Mouse (Mus musculus) adrenal gland, adult (tissue): ENCODE measurements around the gene 4930442H23Rik.
A peak's percentile ranks its signal among the peaks of the same experiment; 100 is the strongest.

ENCODE experiments used
- DNase-seq, 2 experiments: peaks; one replicate each; pipeline ENCODE4 v3.0.0; 2022 to 2023; ENCODE audit warnings: low spot score in 1 of 2; ENCODE audit not compliant: inconsistent age in 2 of 2

The 4930442H23Rik gene

DNA sequence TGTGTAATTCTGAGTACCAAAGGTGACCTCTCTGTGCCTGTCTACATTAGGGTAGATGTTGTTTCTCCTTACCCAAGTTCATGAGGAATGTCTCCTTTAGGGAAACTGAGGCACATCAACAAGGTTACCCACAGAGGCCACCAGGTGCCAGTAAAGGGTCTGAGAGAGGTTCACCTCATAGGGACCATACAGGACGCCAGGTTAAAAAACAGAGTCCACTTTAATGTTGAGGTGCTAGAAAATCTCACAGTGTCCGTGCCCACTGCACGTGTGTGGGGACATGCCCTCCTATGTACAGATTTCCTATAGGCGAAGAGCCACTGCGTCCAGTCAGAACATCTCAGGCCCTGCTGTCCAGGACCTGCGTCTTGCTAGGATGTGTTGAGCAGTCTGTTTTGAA is 15.3 kb upstream of the 4930442H23Rik start:
- no peak for DNase-seq

DNA sequence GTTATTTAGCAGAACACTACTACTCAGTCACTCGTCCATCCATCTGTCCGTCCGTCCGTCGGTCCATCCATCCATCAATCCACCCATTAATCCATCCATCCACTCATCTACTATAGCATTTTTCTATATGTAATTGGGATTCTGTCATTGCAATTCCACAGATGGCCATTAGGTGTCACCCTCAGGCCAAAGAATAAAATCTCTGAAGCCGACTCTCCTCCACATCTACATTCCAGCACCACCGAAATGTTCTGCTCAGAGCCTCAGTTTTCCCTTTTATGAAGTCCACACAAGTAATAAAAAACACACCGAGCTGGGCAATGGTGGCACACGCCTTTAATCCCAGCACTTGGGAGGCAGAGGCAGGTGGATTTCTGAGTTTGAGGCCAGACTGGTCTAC is 14.6 kb upstream of the 4930442H23Rik start:
- DNase-seq = peak; percentile 40 to 85

DNA sequence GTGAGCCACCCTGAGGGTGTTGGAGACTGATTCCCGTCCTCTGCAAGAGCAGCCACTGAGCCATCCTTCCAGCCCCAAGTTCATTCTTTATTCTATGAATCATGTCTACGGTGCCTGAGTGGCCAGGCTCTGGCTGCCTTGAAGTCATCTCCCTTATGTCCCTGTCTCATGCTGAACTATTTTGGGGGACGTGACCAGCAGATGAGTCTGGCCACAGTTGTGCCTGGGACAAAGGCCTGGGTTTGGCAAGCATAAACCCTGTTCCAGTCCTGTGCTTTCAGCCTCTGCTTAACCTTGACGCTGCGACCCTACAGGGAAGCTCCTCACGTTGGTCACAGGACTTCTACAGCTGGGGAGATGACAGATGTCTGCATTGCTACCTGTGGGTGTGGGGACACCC is 13.7 kb upstream of the 4930442H23Rik start:
- no peak for DNase-seq

DNA sequence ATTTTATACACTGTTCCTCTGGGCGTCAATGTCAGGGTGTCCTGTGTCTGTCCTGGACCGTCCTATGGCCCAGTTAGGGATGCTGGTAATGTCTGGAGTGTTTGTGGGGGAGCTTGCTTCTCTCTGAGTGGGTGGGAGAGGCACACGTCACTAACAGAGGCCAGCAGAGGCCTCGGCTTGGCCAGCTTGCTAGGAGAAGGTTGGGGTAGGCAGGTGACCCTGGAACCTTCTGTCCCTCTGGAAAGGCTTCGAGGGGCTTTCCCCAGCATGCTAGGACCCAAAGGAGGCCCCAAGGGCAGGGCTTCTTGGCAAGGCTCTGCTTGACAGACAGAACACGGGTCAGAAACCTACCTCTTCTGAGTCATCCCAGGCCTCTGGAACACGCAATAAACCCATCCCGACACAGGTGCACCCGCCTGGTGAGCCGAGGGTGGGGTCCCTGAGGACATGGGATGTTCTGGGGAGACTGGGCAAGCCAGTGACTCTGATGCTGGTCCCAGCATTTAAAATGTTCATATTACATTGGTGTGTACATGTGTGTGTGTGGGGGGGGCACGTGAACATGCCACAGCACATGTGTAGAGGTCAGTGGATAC is 12.9 kb upstream of the 4930442H23Rik start:
- no peak for DNase-seq

DNA sequence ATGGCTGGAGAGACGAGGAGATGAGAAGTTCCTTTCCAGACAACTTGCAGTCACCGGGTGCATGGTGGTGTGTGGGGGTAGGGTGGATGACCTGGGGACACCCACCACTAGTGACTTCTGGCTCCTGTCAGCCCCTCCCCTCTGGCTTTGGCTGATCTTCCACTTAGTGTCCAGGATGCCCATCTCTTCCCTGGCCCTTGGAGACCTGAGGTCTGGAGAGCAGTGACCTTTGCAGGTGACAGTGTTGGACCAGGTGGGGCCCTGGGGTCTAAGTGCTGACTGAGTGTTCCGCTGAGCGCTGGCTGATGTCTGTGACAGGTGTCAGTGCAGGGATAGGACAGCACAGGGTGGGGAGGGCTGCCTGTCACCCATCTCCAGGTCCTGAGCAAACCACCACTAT is 11.7 kb upstream of the 4930442H23Rik start:
- DNase-seq = peak in 1 of 2 experiments; percentile 32

DNA sequence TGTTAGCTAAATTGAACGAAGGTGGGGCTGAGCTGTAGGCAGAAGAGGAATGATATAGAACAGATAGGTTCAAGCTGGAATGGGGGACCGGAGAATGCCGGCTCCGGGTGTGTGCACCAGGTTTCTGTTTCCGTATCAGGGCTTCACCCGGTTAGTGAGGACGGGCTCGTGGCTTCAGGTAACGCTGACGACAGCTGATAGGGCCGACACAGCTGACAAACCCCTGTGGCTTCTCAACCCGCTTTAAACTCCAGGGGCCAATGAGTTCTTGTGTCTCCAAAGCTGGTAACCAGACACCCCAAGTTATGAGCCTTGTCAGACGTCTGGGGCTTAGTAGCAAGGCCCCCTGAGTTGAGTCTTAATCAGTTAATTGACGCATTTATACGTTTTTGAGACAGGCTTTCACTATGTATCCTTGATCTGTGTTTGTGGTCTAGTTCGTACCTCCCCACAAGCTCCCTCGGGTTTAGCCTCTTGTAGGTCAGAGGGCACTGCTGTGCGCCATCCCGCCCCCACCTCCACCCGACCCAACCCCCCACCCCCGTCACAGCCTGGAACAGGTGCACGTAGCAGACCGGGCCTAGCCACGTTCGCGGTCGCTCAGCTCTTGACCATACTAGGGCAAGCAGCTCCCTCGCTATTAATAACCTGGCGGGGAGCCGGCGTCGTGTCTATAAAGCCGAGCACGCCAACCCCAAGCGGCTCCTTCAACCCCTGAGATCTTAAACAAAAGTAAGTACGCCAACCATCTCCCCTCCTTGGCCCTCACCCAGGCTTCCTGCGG is 10.5 kb upstream of the 4930442H23Rik start:
- DNase-seq = peak in 1 of 2 experiments; percentile 65

DNA sequence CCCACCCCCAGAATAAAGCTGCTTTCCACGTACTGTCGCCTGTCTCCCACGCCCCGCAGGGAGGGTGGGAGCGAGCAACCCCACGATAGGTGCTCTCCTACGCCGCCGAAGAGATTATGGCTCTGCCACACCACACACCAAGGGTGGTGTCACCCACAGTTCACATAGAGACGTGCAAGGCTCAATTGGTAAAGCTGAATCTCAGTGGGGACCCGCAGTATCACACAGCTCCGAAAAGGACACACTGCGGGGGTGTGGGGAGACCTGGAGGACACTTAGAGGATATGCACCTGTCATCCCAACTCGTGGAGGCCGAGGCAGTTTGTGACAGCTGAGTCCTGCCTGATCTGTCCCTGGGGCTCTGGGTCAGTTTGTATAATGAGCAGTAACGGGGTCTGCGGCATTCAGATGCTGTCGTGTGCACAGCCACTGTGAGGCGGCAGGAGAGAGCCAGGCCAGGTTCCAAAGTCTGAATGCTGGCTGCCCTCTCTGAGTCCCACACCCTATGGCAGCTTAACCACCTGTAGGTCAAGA is 9.4 kb upstream of the 4930442H23Rik start:
- DNase-seq = peak in 1 of 2 experiments; percentile 78

DNA sequence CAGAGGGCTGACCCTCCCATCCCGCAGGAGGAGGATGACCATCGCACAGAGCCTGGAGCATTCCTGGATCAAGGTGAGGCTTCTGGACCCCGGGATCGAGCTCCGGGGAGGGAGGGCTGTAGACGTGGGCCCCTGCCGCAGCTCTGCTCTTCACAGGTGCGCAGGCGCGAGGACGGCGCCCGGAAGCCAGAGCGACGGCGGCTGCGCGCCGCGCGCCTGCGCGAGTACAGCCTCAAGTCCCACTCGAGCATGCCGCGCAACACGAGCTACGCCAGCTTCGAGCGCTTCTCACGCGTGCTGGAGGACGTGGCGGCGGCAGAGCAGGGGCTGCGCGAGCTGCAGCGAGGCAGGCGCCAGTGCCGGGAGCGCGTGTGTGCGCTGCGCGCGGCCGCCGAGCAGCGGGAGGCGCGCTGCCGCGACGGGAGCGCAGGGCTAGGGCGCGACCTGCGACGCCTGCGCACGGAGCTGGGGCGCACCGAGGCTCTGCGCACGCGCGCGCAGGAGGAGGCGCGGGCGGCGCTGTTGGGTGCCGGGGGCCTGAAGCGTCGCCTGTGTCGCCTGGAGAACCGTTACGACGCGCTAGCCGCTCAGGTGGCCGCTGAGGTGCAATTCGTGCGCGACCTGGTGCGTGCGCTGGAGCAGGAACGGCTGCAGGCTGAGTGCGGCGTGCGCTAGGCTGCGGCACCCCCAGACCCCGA is 8.8 kb upstream of the 4930442H23Rik start:
- peak; percentile 92 to 95 for DNase-seq

DNA sequence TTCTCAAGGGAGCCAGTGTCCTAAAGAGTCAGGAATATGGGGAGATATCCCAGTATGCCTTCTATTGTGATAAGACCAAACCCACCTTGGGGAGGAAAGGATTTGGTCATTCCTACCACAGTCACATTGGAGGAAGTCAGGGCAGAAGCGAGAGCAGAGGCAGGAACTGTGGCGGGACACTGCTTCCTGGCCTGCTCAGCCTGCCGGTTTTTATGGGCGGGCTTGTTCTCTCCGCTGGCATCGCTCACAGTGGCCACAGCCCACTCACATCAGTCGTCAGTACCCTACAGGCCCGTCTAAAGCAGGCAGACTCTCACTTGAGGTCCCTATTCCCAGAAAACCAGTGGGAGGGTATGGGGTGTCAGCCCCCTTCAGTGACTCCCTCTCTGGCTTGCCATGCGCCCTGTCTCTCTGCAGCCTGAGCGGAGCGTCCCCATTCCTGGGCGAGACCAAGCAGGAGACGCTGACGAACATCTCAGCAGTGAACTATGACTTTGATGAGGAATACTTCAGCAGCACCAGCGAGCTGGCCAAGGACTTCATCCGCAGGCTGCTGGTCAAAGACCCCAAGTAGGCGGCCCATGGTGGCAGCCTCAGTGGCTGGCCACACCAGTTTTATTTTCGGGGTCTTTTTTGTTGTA is 7.8 kb upstream of the 4930442H23Rik start:
- no peak for DNase-seq

DNA sequence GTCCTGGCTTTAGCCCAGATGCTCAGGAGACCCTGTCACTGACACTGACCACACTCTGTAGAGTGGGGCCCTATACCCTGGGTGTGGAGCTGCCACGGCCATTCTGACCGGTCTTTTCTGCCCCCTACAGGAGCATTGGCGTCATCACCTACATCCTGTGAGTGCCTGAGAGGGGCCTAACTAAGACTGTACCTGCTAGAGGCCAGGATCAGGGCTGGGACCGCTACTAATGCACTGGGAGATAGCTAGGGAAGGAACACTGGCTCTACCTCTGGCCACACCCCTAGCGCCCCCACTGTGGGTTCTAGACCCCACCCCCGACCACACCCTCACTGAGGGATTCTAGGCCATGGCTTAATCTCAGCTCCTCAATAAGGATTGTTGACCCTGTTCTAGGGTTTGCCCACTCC is 7.3 kb upstream of the 4930442H23Rik start:
- DNase-seq = peak in 1 of 2 experiments; percentile 57

DNA sequence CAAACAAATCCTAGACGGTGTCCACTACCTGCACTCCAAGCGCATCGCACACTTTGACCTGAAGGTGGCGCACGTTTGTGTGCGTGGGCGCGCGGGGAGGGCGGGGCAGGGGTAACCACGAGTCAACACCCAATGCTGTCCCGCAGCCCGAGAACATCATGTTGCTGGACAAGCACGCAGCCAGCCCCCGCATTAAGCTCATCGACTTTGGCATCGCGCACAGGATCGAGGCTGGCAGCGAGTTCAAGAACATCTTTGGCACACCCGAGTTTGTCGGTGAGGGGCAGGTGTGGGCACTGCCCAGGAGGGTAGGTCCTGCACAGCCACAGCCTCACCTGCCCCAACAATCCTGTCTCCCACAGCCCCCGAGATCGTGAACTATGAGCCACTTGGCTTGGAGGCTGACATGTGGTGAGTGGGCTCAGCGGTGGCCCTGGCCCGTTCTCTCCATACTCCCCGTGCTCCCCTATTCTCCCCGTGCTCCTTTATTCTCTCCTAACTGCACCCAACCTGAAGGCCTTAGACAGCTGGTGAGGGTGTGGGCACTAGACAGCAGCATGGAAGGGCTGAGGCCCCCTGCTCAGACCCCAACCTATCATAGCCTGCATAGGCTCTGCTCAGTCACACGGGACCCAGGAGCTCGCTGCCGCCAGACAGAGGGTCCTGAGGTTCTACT is 6.7 kb upstream of the 4930442H23Rik start:
- peak in 1 of 2 experiments; percentile 61 for DNase-seq

DNA sequence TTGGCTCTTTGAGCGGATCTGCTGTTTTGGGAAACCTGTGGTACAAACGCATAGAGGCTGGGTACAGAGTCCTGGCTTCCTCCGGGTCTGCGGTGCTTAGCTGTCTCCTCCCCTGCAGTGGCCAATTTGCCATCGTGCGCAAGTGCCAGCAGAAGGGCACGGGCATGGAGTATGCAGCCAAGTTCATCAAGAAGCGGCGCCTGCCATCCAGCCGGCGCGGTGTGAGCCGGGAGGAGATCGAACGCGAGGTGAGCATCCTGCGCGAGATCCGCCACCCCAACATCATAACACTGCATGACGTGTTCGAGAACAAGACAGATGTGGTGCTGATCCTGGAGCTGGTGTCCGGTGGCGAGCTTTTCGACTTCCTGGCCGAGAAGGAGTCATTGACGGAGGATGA is 6.2 kb upstream of the 4930442H23Rik start:
- DNase-seq = peak in 1 of 2 experiments; percentile 30

DNA sequence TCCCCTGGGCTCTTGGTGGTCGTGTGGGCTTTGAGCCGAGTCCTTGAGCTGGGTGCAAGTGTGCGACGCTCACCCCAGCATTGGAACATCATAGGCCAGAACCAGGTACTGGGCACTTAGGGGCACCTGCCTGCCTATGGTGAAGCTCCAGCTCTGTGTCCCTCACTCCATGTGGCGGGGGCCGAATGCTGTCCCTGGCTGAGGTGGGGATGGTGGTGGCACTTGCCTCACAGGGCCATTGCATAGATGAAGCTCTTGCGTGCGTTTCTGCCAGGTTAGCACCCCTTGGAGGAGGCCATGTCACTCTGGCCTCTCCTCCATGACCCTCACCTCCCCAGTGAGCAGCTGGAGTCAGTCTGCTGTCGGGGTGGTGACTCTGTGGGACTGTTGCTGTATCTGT is 3.5 kb upstream of the 4930442H23Rik start:
- DNase-seq = no peak

DNA sequence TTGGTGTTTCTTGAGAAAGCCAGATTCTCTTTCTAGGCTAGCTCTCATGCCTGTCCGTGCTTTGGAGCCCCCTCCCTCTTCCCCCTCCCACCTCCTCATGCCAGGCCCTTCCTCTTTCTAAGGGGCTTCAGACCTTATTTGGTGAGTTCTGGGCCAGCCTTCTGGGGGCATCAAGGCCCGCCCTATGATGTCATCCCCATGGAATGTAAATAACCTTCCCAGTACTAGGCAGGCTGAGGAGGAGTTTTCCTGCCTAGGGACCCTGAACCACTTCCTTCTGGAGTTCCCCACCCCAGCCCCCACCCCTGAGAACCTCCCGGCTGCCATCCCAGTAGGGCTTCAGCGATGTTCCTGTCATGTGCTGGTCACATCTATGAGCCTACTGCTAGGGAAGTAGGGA is 1.1 kb upstream of the 4930442H23Rik start:
- DNase-seq = peak in 1 of 2 experiments; percentile 43

DNA sequence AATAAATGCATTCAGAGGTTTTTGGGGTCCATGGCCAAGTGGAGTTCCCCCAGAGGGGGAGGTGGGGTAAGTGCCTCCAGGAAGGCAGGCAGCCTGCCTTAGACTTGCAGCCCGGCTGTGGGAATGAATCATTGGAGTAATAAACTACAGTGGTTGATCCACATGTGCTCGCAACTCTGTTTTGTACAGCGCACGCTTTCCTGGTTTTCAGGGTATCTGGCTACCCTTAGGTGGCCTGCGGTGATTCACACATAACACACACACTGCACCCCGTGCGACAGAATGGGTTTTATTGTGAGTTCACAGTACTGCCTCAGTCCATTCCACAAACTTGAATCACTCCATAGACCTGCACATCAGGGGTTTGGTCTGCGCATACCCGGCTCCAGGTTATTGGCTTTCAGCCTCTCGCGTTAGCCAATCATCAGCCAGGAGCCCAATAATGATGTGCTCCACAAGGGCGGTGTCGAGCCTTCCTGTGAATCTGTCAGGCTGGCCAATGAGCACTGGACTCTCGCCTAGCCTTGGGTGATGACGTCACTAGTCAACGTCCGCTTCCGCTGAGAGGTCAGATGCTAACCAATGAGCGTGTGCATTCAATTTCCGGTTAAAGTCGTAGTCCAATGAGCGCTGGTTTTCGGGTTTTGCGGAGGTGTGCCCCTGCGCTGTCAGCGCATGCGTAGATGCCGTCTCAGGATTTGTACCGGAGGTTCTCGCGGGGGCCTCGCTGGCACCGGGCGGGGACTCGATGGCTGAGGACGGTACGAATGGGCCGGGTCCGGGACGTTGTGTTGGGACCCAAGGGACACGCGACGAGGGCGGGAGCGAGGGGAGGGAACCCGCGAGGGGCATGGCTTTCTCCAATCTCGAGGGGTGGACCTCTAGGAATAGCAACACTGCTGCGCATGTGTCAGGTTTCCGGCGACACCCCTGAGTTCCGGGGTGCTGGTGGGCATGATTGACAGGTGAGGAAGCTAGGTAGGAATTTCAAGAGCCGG is 1.0 kb downstream of the 4930442H23Rik start, which contains the start of gene Dapk3:
Gene Dapk3, plus strand, starts transcription at position 670 of the 998 bp plus-strand sequence.
- DNase-seq = peak; percentile 98 to 99

DNA sequence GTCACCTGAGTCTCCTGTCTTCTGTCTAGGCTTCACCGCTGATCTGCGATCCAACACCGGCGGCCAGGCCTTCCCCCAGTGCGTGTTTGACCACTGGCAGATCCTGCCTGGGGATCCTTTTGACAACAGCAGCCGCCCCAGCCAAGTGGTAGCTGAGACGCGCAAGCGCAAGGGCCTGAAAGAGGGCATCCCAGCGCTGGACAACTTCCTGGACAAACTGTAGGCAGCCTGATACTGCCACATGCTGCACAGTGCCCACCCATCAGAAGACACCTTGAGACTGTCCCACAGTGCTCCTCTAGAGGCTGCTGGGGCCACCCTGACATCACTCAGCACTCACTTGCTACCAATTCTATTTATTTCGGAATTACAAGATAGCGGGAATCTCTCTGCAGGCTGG is 1.8 kb downstream of the 4930442H23Rik start:
- peak; percentile 45 to 65 for DNase-seq

DNA sequence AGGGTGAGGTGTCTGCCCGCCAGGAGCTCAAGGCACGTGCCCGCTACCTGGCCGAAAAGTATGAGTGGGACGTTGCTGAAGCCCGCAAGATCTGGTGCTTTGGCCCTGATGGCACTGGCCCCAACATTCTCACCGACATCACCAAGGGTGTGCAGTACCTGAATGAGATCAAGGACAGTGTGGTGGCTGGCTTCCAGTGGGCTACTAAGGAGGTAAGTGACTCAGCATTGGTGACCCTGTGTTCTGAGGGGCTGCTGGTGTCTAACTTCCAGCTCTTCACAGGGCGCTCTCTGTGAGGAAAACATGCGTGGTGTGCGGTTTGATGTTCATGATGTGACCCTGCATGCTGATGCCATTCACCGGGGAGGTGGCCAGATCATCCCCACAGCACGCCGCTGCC is 2.7 kb downstream of the 4930442H23Rik start:
- DNase-seq = peak in 1 of 2 experiments; percentile 66

DNA sequence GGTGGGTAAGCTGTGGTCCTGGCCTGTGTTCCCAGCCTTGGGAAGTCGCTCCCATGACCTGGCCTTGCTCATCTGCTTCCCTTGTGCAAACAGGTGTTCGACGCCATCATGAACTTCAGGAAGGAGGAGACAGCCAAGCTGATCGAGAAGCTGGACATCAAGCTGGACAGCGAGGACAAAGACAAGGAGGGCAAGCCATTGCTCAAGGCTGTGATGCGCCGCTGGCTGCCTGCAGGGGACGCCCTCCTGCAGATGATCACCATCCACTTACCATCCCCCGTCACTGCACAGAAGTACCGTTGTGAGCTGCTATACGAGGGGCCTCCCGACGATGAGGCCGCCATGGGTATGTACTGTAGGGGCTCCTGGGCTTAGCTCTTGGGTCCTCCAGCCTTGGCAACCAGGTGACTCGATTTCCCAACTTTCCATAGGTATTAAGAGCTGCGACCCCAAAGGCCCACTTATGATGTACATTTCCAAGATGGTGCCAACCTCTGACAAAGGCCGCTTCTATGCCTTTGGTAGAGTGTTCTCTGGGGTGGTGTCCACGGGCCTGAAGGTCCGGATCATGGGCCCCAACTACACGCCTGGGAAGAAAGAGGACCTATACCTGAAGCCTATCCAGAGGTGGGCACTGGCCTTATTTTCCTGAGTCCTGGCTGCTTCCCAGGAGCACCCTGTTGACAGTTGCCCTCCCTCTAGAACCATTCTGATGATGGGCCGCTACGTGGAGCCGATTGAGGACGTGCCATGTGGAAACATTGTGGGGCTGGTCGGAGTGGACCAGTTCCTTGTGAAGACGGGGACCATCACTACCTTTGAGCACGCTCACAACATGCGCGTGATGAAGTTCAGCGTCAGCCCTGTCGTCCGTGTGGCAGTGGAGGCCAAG is 4.0 kb downstream of the 4930442H23Rik start:
- peak in 1 of 2 experiments; percentile 57 for DNase-seq
